Mouse (Mus musculus) liver, embryonic 16.5 days (tissue): ENCODE data around the gene Tcte2. TPM values are rescaled to one million over a fixed set of nuclear protein-coding genes. Genes with fewer than 3 reads are reported as not detected.

Source experiments
- ATAC-seq: fragments of 200-750 bp; cut with Nextera tagmentation; 2 replicates; pipeline ENCODE4 v1.8.0; 2017; ENCODE audit warnings: low read depth, mild to moderate bottlenecking, moderate number of reproducible peaks, moderate library complexity
- H3K27ac ChIP-seq: fragments of 300-500 bp; sonication (generic); 2 replicates; pipeline ENCODE4 v1.5.1; 2014; ENCODE audit warnings: mild to moderate bottlenecking, low read length
- H3K27me3 ChIP-seq: fragments of 300-500 bp; sonication (generic); 2 replicates; pipeline ENCODE4 v1.6.1; 2014; ENCODE audit warnings: low read depth, low read length, mixed read lengths; ENCODE audit not compliant: control insufficient read depth, insufficient read depth
- H3K36me3 ChIP-seq: fragments of 300-500 bp; sonication (generic); 2 replicates; pipeline ENCODE4 v1.6.1; 2014; ENCODE audit warnings: mild to moderate bottlenecking; ENCODE audit not compliant: control insufficient read depth, insufficient read depth
- H3K4me1 ChIP-seq: fragments of 300-500 bp; sonication (generic); 2 replicates; pipeline ENCODE4 v1.6.1; 2014; ENCODE audit warnings: low read depth, low read length, mixed read lengths; ENCODE audit not compliant: control insufficient read depth
- H3K4me2 ChIP-seq: fragments of 300-500 bp; sonication (generic); 2 replicates; pipeline ENCODE4 v1.6.1; 2014; ENCODE audit warnings: low read depth, low read length, mixed read lengths
- H3K4me3 ChIP-seq: fragments of 300-500 bp; sonication (generic); 2 replicates; pipeline ENCODE4 v1.5.1; 2014; ENCODE audit warnings: low read depth, mild to moderate bottlenecking, low read length
- H3K9ac ChIP-seq: fragments of 300-500 bp; sonication (generic); 2 replicates; pipeline ENCODE4 v1.6.1; 2014; ENCODE audit warnings: low read depth, low read length
- H3K9me3 ChIP-seq: fragments of 300-500 bp; sonication (generic); replicated peaks from 2 replicates; pipeline ENCODE4 v1.6.1; 2016; ENCODE audit warnings: low read length; ENCODE audit not compliant: control insufficient read depth
- WGBS: fragments of 180-500 bp; shearing (Covaris S2); extraction: QIAGEN DNeasy Blood & Tissue Kit; methylation state at CpG from one replicate; pipeline ENCODE4 v1.1.7; 2014; ENCODE audit not compliant: insufficient replicate concordance; 5-methylcytosine and 5-hydroxymethylcytosine counted together
- polyA plus RNA-seq: library from polyadenylated mRNA; unstranded; fragments of >200 nt; fragmentation: Nextera tagmentation; extraction: Ambion mirVana; gene quantifications from 2 replicates; pipeline ENCODE4 v1.2.1, GENCODE M21; 2015

The Tcte2 gene
- polyA plus RNA-seq, 1 experiment from 2014 or later = 1.1 TPM

DNA sequence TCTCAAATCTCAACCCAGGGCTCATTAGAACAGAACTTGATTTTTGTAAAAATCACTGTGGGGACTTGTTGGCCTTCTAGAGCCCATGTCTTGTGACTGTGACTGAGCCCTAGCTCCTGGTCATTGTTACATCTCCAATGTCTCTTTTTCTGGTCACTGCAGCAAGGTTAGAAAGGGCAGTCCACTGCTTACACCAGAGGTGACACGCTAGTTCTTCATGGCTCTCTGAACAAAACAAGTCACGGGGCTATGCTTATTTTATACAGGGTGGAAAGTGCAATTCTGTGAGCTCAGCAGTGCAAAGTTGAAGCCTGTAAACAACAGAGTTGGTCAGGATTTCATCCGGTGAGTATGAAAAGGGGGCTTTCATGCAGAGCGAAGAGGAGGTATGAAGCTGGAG, 7.7 kb downstream of the Tcte2 start:
- no peaks in the 10 kb centered on the region for H3K9me3 ChIP-seq
- WGBS = 63% methylated on average over 4 of the region's 4 CpGs
- no peak overlapping the region for H3K9ac ChIP-seq
- H3K27ac ChIP-seq = no peak overlapping the region
- ATAC-seq = no peak
- H3K36me3 ChIP-seq = no peaks in the 10 kb centered on the region
- no peak overlapping the region for H3K4me2 ChIP-seq
- H3K27me3 ChIP-seq = peaks cover 4% of the 10 kb centered on the region
- no peak overlapping the region for H3K4me3 ChIP-seq
- H3K4me1 ChIP-seq = no peaks in the 10 kb centered on the region

GRCm38 (mm10) chr17:13749027-13749426, 12.6 kb downstream of the Tcte2 start:
- ATAC-seq = no peak
- Histone ChIP-seq H3K27ac (no peak overlapping the region), H3K27me3 (no peaks in the 10 kb centered on the region), H3K9ac (no peak overlapping the region), H3K4me3 (no peak overlapping the region), H3K36me3 (no peaks in the 10 kb centered on the region), H3K9me3 (no peaks in the 10 kb centered on the region), H3K4me1 (no peaks in the 10 kb centered on the region), H3K4me2 (no peak overlapping the region)
- 70% methylated on average over 4 of the region's 4 CpGs for WGBS

- no peak overlapping the region for H3K27ac ChIP-seq
- H3K9me3 ChIP-seq = no peaks in the 10 kb centered on the region
- H3K4me2 ChIP-seq = no peak overlapping the region
- WGBS = 69% methylated on average over 9 of the region's 9 CpGs
- H3K4me1 ChIP-seq = no peaks in the 10 kb centered on the region
- no peaks in the 10 kb centered on the region for H3K36me3 ChIP-seq
- no peak for ATAC-seq
- H3K9ac ChIP-seq = no peak overlapping the region
- H3K27me3 ChIP-seq = no peaks in the 10 kb centered on the region
- H3K4me3 ChIP-seq = no peak overlapping the region
Observed at GRCm38 (mm10) chr17:13747681-13748080, 13.9 kb downstream of the Tcte2 start.

DNA sequence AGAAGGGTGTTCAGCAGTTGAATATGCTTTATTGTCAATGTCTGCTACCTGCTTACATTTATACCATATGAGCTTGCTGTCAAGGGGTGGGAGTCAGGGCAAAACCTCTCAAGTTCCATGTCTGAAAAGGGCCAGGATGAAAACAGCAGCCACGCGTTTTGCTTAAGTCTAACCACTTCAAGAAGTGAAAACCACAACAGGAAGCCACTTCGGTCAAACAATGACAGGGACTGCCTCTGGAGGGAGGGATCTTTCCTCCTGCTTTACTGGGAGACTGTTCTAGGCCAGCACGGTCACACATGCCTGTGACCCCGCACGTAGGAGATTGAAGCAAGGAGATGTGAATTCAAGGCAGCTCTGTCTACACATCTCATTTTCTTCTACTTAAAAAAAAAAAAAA, 15.3 kb downstream of the Tcte2 start:
- no peak overlapping the region for H3K9ac ChIP-seq
- no peaks in the 10 kb centered on the region for H3K9me3 ChIP-seq
- no peaks in the 10 kb centered on the region for H3K36me3 ChIP-seq
- ATAC-seq = no peak
- H3K4me2 ChIP-seq = no peak overlapping the region
- WGBS = 19% methylated on average over 6 of the region's 6 CpGs
- no peaks in the 10 kb centered on the region for H3K4me1 ChIP-seq
- no peak overlapping the region for H3K27ac ChIP-seq
- H3K4me3 ChIP-seq = no peak overlapping the region
- H3K27me3 ChIP-seq = no peaks in the 10 kb centered on the region

- Histone ChIP-seq H3K27ac (no peak overlapping the region), H3K4me1 (no peaks in the 10 kb centered on the region), H3K36me3 (no peaks in the 10 kb centered on the region), H3K4me3 (no peak overlapping the region), H3K4me2 (no peak overlapping the region), H3K9ac (no peak overlapping the region), H3K27me3 (no peaks in the 10 kb centered on the region), H3K9me3 (no peaks in the 10 kb centered on the region)
- 28% methylated on average over 2 of the region's 2 CpGs for WGBS
- ATAC-seq = no peak
Observed at GRCm38 (mm10) chr17:13745373-13745772, 16.3 kb downstream of the Tcte2 start.

DNA sequence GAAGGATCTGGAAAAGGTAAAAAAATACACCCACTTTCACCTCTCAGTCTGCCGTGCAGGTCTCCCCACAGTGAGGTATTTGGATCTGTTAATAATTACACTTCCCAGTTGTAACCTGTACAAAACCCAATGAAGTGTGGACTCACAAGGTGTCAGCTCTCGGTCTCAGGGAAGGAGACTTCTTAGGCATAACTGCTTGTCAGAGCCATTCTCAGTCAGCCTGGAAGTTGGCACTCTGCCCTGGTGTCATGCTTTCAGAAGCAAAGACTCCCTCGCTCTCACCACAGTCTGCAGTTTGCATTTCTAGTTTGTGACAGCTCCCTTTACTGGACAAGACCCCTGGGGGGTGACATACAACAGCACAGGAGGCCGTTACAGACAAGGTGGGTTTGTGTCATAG, 16.8 kb downstream of the Tcte2 start:
- no peak overlapping the region for H3K9ac ChIP-seq
- H3K4me3 ChIP-seq = no peak overlapping the region
- H3K9me3 ChIP-seq = no peaks in the 10 kb centered on the region
- H3K27ac ChIP-seq = no peak overlapping the region
- WGBS = 44% methylated on average over 4 of the region's 4 CpGs
- H3K4me1 ChIP-seq = no peaks in the 10 kb centered on the region
- no peaks in the 10 kb centered on the region for H3K27me3 ChIP-seq
- H3K4me2 ChIP-seq = no peak overlapping the region
- H3K36me3 ChIP-seq = no peaks in the 10 kb centered on the region
- ATAC-seq = peak; percentile 63

GRCm38 (mm10) chr17:13744219-13744618, 17.4 kb downstream of the Tcte2 start:
- no peaks in the 10 kb centered on the region for H3K4me1 ChIP-seq
- no peak for ATAC-seq
- no peaks in the 10 kb centered on the region for H3K9me3 ChIP-seq
- H3K4me3 ChIP-seq = no peak overlapping the region
- no peaks in the 10 kb centered on the region for H3K36me3 ChIP-seq
- no peak overlapping the region for H3K4me2 ChIP-seq
- 60% methylated on average over 6 of the region's 6 CpGs for WGBS
- H3K9ac ChIP-seq = no peak overlapping the region
- H3K27me3 ChIP-seq = no peaks in the 10 kb centered on the region
- H3K27ac ChIP-seq = no peak overlapping the region

GRCm38 (mm10) chr17:13743709-13744079, 17.9 kb downstream of the Tcte2 start:
- Histone ChIP-seq H3K9me3 (no peaks in the 10 kb centered on the region), H3K4me1 (no peaks in the 10 kb centered on the region), H3K27me3 (no peaks in the 10 kb centered on the region), H3K4me3 (no peak overlapping the region), H3K9ac (no peak overlapping the region), H3K4me2 (no peak overlapping the region), H3K27ac (no peak overlapping the region), H3K36me3 (no peaks in the 10 kb centered on the region)
- peak; percentile 74 for ATAC-seq
- 38% methylated on average over 5 of the region's 5 CpGs for WGBS

DNA sequence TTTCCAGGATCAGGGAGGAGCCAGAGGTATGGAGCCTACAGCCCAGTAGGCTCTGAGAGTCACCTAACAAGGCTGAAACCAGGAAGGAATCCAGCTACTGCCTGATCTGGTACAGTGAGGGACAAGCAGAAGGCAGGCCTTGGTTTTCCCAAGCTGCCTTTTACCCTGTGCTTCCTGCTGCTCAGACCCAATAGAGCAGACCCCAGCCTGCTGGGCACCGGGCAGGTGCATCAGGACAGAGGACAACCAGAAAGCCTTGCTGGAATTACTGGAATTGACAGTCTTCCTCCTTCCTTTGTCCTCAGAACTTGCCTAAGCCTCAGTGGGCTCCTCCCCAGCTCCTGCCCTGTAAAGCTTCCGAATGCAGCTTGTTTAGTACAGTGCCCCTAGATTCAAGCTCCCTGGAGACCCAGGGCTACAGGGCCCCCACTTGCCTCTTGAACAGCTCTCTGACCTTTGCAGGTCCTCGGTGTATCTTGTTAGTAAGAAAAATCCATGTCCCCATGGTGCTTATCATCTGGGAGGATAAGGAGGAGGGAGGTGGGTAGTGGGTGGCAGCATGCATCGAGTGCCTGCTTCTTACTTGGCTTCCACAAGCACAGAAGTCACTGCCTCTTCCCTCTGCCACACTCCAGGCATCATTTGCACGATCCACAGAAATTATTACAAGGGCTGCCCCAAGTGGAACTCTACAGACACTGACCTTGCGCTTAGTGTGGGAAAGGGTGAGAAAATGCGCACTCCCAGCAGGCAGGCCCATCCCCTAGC, 18.5 kb downstream of the Tcte2 start:
- 52% methylated on average over 7 of the region's 7 CpGs for WGBS
- no peaks in the 10 kb centered on the region for H3K4me1 ChIP-seq
- H3K4me2 ChIP-seq = no peak overlapping the region
- no peak for ATAC-seq
- no peaks in the 10 kb centered on the region for H3K27me3 ChIP-seq
- no peaks in the 10 kb centered on the region for H3K9me3 ChIP-seq
- no peak overlapping the region for H3K4me3 ChIP-seq
- H3K9ac ChIP-seq = no peak overlapping the region
- H3K27ac ChIP-seq = no peak overlapping the region
- no peaks in the 10 kb centered on the region for H3K36me3 ChIP-seq
